In the genomic region with DNA sequence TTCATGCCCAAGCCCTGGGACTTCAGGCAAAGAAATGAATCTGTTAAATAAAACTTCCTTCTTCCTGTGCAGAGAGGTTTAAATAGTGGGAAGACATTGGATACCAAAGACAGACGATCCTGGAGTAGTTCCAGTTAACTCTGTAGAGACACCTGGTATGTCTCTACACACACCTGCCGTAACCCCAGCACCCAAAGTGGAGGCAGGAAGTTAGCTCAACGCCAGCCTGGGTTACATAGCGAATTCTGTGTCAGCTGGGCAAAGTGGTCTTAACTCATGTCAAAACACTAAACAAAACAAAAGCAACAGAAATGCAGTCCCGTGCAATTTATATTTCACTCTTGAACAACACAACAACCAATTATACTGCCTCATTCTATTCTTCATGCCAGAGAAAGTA, we compare ENCODE assay signal across 9 mouse cellular contexts.
"Had no signal": no experiment of that assay in that cellular context is flagged by ENCODE, and none has a peak within 500 bp of the region (broad histone marks: within the 10 kb centered on the region; RNA-seq: fewer than 3 reads in every experiment).

No protein-coding gene starts in this region.

- DNase-seq: kidney, adult 11 months; kidney, adult 8-10 months; kidney, postnatal 10 days; kidney, postnatal 36 days; liver; lung, adult 18-20 months; lung, postnatal 10 days; lung, postnatal 36 days; right cerebral cortex, postnatal 4 days had no signal
